Mouse (Mus musculus) embryo, embryonic 10.5 days (tissue): Measurements from ENCODE around the gene Cd6.

Experiments used
- DNase-seq: peaks from one replicate; pipeline ENCODE4 v3.0.0-alpha.2; 2015; ENCODE audit warnings: low spot score

Cd6 gene

DNA sequence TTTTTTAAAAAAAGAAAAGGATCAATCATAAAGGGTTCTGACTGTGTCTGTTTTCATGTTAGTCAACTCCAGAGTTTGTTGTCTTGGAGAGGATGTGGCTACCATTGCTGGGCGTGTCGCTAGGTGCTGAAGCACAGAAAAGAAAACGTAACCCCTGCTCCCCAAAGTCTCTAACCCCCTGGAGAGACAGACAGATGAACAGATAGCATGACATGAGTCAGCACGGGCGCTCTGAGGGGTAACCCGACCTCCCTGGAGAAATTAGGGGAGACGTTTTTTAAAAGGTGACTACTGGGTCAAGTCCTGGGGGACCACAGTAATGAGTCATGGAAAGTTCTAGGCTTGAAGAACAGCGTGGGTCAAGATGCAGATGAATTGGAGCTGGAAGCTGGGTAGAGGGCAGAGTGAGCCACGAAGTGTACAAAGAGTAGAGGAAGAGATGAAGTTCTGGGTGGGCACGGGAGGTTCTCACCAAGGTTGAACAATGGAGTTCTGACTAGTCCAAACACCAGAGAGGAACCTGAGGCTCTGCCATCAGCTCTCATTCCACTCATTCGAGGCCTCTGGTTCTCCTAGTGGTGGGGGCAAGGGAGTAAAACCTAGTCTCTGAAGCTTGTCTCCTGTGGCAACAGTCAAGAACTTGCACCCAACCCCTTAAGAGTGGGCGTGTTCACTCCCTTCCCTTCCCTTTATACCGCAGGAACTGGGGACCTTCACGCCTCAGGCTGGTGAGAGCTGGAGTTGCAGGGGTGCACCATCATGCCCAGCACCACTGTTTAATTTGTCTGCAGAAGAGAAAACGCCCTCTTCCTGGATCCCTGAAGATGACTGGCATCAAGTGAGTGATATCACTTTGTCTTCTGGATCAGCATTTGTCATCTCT, 9.4 kb upstream of the Cd6 start, which contains the start of gene Slc15a3:
Slc15a3 (plus strand) TSS at position 718 of the 883 bp plus-strand sequence.
- DNase-seq, result no peak

DNA sequence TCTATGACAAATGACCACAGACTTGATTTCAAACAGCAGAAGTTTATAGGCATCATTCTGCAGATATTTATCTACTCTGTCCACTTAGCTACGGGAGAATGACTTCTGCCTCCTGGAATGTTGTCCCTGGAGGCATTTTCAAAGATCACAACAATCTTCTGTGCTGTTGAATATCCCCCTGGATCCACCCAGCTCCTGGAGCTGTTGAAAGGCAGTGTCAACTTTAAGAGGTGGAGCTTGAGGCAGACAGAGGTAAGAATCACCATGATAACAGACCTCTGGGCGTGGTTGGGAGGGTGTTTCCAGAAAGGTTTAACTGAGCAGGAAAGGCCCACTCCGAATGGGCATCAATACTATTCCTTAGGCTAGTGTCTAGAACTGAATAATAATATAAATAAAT, 5.8 kb upstream of the Cd6 start:
- no peak for DNase-seq

DNA sequence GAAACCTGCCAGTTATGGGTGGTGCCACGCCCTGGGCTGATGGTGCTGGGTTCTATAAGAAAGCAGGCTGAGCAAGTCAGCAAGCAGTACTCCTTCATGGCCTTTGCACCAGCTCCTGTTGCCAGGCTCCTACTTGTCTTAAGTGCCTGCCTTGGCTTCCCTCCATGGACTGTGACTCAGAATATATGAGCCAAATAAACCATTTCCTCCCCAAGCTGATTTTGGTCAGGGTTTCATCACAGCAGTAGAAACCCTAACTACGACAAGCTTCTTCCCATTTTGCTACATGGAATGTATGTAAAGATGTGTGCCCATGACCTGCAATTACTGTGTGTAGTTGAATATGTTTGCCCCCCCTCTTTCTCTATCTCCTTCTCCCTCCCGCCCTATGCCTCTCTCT, 3.8 kb upstream of the Cd6 start:
- no peak for DNase-seq

DNA sequence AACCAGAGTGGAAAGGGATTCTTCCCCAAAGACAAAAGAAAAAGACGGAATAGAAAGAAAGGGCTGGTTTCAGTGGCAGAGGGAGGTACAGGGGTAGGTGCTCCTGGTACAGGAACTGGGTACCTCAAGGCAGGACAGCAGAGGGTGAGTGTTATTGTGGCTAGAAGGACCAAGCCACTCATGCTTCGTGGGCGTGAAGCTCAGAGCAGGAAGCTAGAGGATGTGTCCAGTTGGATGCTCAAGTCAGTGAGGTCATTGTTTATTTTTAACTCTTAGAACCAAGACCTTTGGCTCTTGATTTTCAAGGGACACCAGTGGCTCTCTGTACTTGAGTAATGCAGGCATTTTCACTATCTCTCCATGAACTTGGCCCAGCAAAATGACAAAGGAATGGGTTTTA, 2.2 kb upstream of the Cd6 start:
- no peak for DNase-seq

DNA sequence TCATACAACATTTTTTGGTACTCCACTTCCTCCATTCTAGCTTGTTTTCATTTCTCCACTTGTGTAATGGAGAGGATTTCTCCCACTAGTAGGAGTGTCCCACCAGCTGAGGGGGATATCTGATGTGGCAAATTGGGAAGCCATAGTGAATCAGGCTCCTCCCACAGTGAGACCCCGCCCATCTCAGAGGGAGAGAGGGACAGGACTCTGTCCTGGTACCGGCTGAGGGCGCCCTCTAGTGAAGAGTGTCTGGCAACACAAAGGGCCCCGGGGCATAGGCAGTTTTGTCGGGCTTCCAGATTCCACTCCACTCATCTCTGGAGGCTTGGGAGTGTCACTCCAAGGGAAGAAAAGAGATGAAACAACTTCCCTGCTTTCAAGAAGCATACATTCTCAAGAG, 1.6 kb upstream of the Cd6 start:
- peak; percentile 79 for DNase-seq

DNA sequence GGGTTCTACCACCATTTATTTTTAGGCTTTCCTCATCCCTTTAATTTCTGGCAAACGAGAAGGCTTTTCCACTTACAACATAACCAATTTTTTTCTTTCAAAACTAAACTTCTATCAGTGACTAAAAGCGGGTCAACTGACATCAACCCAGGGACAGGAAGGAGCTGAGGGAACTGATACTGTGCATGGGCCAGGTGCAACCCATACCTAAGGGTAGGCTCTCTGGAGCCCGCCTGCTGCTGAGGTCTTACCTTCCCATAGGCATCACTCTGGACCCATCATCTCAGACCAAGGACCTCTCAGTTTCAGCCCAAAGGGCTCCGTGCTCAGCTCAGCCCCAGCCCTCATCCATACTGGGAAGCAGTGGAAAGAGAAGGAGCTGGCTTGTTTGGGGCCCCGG, 1.5 kb downstream of the Cd6 start:
- DNase-seq, result no peak

DNA sequence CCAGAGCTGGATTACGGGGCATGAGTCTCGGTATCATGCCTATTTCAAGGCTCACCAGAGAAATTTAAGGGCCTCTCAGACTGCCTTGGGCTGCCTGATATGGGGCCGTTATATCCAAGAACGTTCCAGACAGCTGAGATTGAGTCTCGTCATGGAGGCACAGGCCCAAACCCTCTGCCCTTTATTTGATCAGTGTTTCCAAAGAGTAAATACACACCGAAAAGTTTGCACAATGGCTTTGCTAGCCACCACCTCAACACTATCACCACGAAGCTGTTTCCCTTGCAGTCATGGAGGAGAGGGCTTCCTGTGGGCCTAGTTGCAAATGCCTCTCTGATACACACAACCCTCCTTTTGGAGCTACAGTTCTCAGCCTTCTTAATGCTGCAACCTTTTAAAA, 5.8 kb downstream of the Cd6 start:
- no peak for DNase-seq

DNA sequence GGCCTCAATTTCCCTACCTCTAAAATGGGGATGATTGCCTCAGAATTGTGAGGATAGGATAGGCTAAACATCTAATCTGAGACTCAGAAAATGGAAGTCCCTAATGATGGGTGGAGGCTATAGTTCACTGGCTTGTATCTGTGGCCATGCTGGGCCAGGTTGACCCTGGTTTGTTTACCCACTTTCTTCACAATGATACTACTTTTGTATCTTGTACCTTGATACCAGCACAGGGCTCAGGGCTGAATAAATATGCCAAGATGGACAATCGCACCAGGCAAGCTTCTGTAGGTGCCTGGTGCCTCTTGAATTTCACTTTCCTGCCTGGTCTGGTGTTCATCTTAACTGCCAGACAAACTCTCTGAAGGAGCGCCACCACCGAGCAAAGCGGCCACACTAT, 7.3 kb downstream of the Cd6 start:
- no peak for DNase-seq

DNA sequence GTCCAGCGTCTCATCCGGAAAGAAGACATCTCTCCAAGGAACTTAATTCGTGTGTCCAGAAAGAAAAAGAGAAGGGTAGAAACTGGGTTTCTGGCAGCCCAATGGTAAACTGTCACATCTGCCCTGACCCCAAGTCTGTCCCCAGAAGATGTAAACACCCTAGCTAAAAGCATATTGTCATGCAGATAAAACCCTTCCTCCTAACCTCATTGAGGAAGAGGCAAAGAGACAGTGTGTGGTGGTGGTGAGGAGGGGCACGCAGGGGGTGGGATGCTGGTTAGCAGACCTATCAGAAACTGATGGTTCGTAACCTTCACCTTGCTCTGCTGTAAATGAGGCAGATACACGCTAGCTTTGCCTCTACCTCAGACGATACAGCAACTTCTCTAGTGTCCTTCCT, 8.5 kb downstream of the Cd6 start:
- no peak for DNase-seq

DNA sequence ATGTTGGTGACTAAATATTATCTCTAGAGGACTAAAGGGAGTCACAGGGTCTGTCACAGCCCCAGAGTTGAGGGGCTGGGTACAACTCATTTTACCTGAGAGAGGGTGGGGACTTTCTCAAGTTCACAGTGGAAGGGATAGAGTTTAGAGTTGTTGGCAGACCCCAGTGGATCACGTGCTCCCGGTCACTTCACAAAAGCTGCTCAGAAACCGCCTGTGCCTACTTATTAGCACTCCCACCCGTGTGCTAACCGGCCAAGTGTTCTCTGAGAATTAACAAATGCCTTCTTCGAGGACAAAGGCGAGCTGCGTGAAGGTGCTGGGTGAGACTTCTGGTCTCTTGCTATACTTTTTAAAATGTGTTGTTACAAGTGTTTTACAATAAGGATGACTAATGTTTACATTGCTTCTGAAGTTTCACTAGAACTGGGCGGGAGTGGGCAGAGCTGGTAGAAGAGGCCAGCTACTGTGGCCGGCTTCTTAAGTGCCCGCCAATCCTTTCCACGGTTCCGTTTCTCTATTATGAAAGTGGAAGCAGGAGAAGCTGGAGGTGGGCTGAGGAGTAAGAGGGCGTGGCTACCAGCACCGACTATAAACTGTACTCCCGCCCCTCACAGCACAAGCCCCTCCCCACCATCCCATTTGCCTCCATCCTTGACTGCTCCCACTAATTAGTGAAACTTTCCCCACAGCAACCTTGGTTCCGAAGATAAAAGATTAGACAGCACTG, 11.5 kb downstream of the Cd6 start:
- peak; percentile 12 for DNase-seq

DNA sequence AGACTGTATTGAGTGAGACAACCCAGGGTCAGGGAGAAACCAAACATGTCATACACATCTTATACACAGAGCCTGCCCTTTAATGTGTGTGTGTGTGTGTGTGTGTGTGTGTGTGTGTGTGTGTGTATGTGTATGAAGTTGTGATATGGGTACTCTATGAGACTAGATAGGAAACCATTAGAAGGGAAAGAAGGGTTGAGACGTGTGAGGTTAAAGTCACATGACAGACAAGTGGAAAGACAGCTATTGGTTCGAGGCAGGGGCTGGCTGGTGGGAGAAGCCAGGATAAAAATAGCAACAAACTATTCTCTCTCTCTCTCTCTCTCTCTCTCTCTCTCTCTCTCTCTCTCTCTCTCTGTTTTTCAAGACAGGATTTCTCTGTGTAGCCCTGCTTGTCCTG, 13.4 kb downstream of the Cd6 start:
- no peak for DNase-seq

DNA sequence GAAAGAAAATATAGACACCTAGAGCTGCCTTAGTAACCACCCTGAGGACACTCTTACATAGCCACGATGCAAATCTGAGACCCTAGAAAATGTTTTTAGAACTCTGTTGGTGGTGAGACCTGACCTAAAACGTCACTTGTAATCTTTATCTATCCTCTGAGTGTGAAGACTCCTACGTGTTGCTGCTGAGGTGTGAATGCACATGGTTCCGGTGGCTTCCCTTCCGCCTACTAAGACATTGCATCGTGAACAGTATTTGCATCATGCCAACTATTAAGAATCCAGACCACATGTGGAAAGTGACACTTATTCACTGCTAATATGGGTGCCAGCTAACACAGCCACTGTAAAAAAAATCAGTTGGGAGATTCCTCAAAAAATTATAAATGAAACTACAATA, 14.0 kb downstream of the Cd6 start:
- DNase-seq, result no peak

DNA sequence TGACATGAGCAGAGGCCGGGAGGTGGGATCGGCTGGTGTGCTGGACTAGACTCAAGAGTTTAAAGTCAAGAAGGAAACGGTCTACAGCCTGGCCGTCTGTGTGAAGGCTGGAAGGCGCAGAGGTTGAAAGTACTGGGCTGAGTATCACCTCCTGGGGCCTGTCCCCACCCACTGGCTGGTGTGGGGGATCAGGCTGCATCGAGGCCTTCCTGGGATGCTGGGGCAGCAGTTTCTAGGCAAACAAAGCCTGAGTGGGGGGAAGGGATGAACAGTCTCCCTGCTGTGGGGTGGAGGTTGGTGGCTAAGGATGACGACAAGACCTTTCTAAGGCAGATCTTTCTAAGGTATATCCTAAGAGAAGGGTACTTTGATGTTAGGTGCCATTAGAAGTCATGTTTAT, 16.0 kb downstream of the Cd6 start:
- no peak for DNase-seq

DNA sequence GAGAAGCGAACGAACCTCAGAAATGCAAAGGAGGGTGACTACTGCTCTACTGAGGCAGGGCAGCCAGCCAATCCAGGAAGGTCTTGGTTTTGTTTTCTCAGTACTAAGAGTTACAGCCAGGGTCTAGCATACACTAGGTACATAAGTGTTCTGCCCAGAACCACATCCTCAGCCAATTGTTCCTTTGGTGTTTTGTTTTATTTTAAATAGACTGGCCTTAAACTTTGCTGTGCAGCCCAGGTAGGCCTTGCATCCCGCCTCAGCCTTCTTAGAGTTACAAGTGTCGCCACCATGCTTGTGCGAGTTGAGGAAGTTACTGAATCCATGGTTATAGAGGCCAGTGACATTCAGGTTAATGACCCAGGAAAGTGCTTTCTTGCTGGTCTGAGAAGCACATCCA, 16.8 kb downstream of the Cd6 start:
- no peak for DNase-seq

DNA sequence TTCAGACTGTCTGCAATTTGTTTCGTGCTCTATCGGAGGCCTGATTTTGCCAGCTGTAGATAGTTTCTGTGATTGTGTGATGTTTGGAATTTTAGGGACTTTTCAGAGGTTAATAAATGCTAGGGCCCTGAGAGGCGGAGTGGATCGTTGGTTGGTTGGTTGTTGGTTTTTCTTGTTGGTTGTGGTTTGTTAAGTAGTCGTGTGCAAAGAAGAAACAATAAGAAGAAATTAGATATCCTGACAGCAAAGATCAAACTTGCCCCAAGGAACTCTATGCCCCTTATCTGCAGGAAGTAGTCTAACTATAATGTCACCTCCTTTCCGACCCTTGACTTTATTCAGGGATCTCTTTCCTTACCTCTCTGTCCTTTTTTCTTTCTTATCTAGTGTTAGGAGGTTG, 18.4 kb downstream of the Cd6 start:
- DNase-seq, result no peak

DNA sequence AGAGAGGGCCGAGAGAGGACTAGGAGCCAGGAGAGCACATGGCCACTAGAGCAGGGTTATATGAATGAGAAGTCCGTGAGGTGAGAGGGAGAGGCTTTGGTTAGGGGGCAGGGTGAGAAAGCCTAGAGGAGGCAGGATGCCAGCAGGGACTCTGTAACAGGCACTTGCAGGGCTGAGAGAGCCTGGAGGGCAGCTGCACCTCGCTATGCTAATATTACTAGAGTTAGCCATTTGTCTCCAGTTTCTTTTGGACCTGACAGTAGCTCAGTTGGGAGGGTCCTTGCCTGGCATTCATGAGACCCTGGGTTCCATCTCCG, 19.7 kb downstream of the Cd6 start:
- DNase-seq, result no peak

DNA sequence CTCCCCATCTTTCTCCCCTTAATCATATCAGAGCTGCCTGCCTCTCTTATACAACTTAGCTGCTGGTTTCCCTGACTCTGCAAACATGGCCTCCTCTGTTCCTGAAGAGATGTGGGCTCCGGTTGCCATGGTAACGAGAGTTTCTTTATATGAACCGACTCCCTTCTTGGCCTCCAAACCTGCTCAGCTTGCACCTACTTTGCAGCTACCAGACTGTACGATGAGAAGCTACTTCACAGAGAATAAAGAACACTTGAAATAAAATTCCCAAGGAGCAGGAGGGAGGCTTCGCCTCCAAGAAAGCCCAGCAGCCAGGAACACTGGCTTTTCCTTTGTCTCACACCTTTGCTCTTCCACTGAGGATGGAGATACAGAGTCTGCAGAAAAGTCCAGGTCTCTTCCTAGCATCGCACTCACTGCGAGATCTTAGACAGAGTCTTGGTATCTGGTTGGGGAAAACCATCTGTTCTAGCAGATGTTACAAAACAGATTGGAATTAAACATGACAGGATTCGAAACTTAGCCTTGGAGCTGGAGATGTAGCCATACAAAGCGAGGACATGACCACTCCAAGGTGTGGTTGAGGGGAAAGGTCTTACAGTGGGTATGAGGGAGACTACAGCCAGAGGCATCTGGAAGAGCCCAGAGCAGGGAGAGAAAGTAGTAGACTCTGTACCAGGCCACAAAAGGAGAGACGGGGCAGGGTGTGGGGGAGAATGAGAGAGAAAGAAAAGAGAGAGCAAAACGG, 20.3 kb downstream of the Cd6 start:
- peak; percentile 37 for DNase-seq

DNA sequence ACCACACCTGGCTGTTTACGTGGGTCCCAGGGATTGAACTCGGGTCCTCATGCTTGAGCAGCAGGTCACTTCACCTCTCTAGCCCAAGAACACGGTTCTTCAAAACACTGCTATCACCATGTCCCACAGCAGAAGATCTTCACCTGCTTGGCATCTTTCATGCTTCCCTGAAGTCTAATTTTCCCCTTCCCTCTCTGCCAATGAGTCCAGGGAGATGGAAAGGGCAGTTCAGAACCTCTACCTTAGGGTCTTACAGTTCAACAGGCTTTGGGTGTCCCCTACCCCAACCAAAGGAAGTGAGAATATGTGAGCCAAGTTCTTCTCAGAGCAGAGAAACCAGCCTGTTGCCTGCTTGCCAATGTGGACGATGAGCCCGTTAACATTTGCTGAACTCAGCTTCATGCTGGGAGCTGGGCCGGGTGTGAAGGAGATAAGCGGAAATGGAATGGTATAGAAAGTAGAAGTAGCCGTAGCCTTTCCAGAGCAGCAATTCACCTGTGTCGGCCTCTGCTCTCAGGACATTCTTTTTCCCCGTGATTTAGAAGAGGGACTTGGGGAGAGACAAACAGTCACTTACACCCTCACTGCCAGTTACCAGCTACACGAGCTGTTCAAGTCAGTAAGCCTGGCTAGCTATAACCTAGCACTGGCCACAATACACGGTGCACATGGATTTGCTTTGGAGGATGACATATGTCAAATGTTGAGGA, 21.2 kb downstream of the Cd6 start:
- DNase-seq, result no peak

DNA sequence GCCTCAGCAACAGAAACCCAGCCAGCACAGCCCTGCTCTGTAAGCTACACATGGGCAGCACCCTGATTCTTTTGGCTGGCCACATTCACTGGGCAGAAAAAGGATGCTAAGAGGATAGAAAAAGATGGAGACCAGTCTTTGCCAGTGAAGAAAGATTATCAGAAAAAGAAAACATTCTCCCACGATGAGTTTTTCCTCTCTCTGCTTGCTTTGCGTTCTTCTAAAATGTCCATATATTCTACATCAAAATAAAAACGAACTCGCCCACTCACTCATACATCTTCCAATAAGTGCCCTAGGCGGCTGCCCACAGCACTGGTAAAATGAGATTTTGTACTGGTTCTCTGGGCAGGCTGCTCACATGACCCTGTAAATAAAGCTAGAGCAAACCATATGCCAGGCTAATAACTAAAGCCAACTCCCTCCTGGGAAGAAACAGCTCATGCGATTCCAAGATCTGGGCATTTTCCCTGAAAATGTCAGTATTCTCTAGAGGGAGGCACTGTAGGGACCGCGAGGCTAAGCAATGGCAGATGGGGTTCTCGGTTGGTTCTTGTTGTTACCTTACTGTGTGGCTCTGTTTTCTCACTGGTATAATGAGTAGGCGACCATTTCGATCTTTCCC, 24.1 kb downstream of the Cd6 start:
- DNase-seq, result no peak

DNA sequence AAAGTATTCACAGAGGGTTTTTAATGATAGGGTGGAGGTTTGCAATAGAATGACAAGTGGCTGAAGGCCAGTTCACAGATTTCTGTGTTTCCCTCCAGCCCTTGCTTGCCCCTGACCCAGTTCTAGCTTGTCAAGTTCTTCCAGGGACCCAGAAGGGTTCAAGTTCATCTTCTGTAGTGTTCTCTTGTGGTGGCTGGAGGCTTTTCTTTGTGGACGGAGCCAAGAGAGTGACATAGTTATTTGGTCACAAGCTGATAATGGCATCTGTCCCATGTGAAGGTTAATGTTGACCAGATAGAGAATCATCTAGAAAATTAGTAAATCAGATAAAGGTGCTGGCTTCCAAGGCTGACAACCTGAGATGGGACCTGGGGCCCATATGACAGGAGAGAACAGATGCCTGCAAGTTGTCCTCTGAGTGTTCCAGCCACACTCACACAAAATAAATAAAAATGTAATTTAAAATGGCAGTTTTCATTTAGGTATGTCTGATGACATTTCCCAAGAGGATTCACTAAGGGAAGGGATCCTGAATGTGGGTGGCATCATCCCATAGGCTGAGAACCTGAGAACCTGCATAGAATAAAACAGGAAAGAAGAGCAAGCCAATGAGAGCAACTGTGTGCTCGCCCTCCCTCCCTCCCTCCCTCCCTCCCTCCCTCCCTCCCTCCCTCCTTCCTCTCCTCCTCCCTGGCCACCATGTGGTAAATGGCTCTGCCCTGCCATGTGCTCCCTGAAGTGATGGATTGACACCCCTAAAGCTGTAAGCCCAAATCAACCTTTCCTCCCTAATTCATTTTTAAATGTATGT, 24.8 kb downstream of the Cd6 start:
- DNase-seq, result no peak

DNA sequence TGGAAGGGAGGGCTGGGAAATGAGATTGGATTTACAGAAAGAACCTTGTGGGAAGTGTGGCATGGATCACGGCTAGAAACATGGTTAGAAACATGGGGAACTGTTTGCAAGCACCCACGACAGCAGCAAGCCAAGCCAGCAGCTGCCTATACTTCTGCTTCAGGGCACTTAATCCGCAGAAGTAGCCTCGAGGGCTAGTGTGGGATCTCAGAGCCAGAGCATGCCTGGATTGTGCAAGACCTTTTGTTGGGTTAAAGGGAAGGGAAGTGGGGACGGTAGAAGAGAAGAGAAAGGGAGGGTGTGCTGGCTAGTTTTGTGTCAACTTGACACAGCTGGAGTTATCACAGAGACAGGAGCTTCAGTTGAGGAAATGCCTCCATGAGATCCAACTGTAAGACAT, 26.1 kb downstream of the Cd6 start:
- DNase-seq, result no peak
